Mouse (Mus musculus): Measurements from ENCODE around the gene Nrxn2.

Nrxn2 gene

GRCm38 (mm10) chr19:6418233-6418879 lies at the start of gene Nrxn2:
Gene Nrxn2, plus strand, starts transcription at chr19:6418731.
- peak; percentile 93 for DNase-seq (ENCODE audit: low spot score)

- no peak for DNase-seq (ENCODE audit: low spot score)
These were observed 48.4 kb upstream of the Nrxn2 start for GRCm38 (mm10) chr19:6370175-6370574.

GRCm38 (mm10) chr19:6372433-6372832 lies 46.1 kb upstream of the Nrxn2 start:
- DNase-seq (ENCODE audit: low spot score), result no peak

GRCm38 (mm10) chr19:6373539-6374400 lies 44.8 kb upstream of the Nrxn2 start:
- DNase-seq (ENCODE audit: low spot score), result peak; percentile 50

- no peak for DNase-seq (ENCODE audit: low spot score)
These were observed 44.0 kb upstream of the Nrxn2 start for GRCm38 (mm10) chr19:6374571-6374970.

- no peak for DNase-seq (ENCODE audit: low spot score)
These were observed 42.9 kb upstream of the Nrxn2 start for GRCm38 (mm10) chr19:6375423-6376254.

GRCm38 (mm10) chr19:6376255-6376564 lies 42.3 kb upstream of the Nrxn2 start:
- DNase-seq (ENCODE audit: low spot score), result no peak

GRCm38 (mm10) chr19:6376643-6377042 lies 41.9 kb upstream of the Nrxn2 start:
- DNase-seq (ENCODE audit: low spot score), result no peak

- no peak for DNase-seq (ENCODE audit: low spot score)
These were observed 41.0 kb upstream of the Nrxn2 start for GRCm38 (mm10) chr19:6377327-6378040.

GRCm38 (mm10) chr19:6380411-6381166 lies 37.9 kb upstream of the Nrxn2 start:
- DNase-seq (ENCODE audit: low spot score), result no peak

GRCm38 (mm10) chr19:6381238-6381637 lies 37.3 kb upstream of the Nrxn2 start:
- no peak for DNase-seq (ENCODE audit: low spot score)

GRCm38 (mm10) chr19:6382323-6382924 lies 36.1 kb upstream of the Nrxn2 start:
- no peak for DNase-seq (ENCODE audit: low spot score)

GRCm38 (mm10) chr19:6383470-6383869 lies 35.1 kb upstream of the Nrxn2 start:
- DNase-seq (ENCODE audit: low spot score), result no peak

- DNase-seq (ENCODE audit: low spot score), result no peak
These were observed 34.4 kb upstream of the Nrxn2 start, which contains the start of gene Pygm for GRCm38 (mm10) chr19:6384128-6384527. Gene Pygm, plus strand, starts transcription at chr19:6384399.

GRCm38 (mm10) chr19:6384954-6385353 lies 33.6 kb upstream of the Nrxn2 start:
- no peak for DNase-seq (ENCODE audit: low spot score)

- DNase-seq (ENCODE audit: low spot score), result no peak
These were observed 33.1 kb upstream of the Nrxn2 start for GRCm38 (mm10) chr19:6385419-6385818.

GRCm38 (mm10) chr19:6385821-6386220 lies 32.7 kb upstream of the Nrxn2 start:
- DNase-seq (ENCODE audit: low spot score), result no peak

GRCm38 (mm10) chr19:6386234-6386633 lies 32.3 kb upstream of the Nrxn2 start:
- no peak for DNase-seq (ENCODE audit: low spot score)

- no peak for DNase-seq (ENCODE audit: low spot score)
These were observed 30.5 kb upstream of the Nrxn2 start for GRCm38 (mm10) chr19:6388006-6388405.

GRCm38 (mm10) chr19:6389803-6390202 lies 28.7 kb upstream of the Nrxn2 start:
- DNase-seq (ENCODE audit: low spot score), result no peak

- no peak for DNase-seq (ENCODE audit: low spot score)
These were observed 28.3 kb upstream of the Nrxn2 start for GRCm38 (mm10) chr19:6390251-6390650.
